Mouse (Mus musculus): ENCODE data around the gene Podxl. TPM values are rescaled to one million over a fixed set of nuclear protein-coding genes. Genes with fewer than 3 reads are reported as not detected.

Gene Podxl
- polyA plus RNA-seq, 1 experiment = 0.60 TPM

DNA sequence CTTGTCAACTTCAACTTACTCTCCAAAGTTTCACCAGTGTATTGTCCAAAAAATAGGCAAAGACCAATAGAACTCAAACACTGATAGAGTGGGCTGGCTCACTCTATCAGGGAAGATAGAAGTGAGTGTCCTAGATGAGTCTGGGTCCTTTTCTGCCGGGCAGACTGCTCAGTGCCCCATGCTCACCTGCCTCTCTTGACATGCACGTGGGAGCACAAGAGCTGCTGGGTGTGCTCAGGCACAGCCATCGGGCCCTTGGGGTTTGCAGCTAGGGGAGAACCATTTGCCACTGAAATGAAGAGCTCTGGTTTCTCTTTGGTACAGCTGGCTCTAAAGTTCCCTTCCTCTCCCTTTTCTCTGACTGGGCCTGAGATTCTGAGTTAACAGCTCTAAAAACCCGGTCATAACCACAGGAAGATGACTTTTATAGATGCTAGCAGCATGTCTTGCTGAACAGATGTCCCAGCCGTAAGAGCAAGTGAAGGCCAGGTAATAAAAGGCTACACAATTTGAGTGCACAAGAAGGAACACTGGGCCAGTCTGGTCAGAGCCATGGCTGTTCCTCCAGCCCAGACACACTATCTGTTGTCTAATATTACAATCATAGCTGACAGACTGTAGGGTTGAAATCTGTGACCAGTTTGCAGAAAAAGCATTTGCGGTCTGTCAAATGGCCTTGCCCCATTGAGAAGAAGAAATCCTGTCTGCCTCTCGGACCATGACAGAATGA lies 43.1 kb downstream of the Podxl start:
- Histone ChIP-seq H3K4me3 (no peak overlapping the region), H3ac (ENCODE audit: control insufficient read depth, insufficient read length) (no peak overlapping the region), H3K36me3 (ENCODE audit: control insufficient read depth, insufficient read depth) (no peaks in the 10 kb centered on the region), H3K79me2 (ENCODE audit: control insufficient read depth, insufficient read depth) (no peaks in the 10 kb centered on the region), H3K4me2 (ENCODE audit: low read depth) (no peak overlapping the region), H3K27me3 (ENCODE audit: control insufficient read depth, insufficient read depth, insufficient read length) (no peaks in the 10 kb centered on the region)
- TF ChIP-seq MYOG (IDR thresholded peaks at IDR 0.05; ENCODE audit: control insufficient read depth in 1 of 3, insufficient read depth in 1 of 3, insufficient read length in 2 of 3, low read depth in 2 of 3) (no peak), SRF (IDR thresholded peaks at IDR 0.05; ENCODE audit: control insufficient read depth, insufficient read length, low read depth) (no peak), CEBPB (IDR thresholded peaks at IDR 0.05; ENCODE audit: insufficient read depth, poor library complexity, severe bottlenecking) (no peak), TCF3 (IDR thresholded peaks at IDR 0.05; ENCODE audit: insufficient read length, low read depth) (no peak), TCF12 (IDR thresholded peaks at IDR 0.05; ENCODE audit: insufficient read depth, poor library complexity, severe bottlenecking) (no peak), POLR2A (IDR thresholded peaks at IDR 0.05; ENCODE audit: insufficient read length, low read depth) (no peak), MYOD1 (IDR thresholded peaks at IDR 0.05; ENCODE audit: control insufficient read depth in 1 of 3, insufficient read length in 2 of 3, low read depth in 2 of 3) (no peak), REST (IDR thresholded peaks at IDR 0.05; ENCODE audit: insufficient read depth, insufficient read length) (no peak), POLR2AphosphoS2 (IDR thresholded peaks at IDR 0.05; ENCODE audit: insufficient read length, low read depth) (no peak), USF1 (IDR thresholded peaks at IDR 0.05; ENCODE audit: low read depth) (no peak), E2F4 (IDR thresholded peaks at IDR 0.05; ENCODE audit: insufficient read depth) (no peak), MAX (IDR thresholded peaks at IDR 0.05; ENCODE audit: low read depth) (no peak)

DNA sequence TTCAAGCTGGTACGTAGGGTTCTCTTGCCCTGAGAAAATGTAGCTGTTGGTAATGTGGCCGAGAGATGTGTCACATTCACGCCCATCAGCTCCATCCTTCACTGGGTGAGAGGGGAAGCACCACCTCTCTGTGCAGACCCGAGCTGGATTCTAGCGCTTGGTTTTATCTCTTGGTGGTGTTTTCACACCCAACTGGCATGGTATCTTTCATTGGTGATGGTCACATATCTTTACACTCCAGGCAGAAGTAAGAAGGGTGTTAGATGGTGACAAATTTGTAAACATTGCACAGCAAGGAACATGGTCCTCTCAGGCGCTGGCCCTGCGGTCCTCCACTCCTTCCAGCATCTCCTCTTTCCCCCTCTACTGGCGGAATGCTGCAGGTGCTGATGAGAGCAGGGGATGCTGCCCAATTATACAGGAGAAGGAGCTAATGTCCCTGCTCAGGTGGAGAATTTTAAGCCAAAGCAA lies 44.7 kb downstream of the Podxl start:
- no peaks in the 10 kb centered on the region for H3K27me3 ChIP-seq (ENCODE audit: control insufficient read depth, insufficient read depth, insufficient read length)
- H3K36me3 ChIP-seq (ENCODE audit: control insufficient read depth, insufficient read depth) = no peaks in the 10 kb centered on the region
- H3ac ChIP-seq (ENCODE audit: control insufficient read depth, insufficient read length) = no peak overlapping the region
- no peaks in the 10 kb centered on the region for H3K79me2 ChIP-seq (ENCODE audit: control insufficient read depth, insufficient read depth)
- H3K4me2 ChIP-seq (ENCODE audit: low read depth) = peak overlapping the region; percentile 62
- no peak for TF ChIP-seq POLR2AphosphoS2 (IDR thresholded peaks at IDR 0.05; ENCODE audit: insufficient read length, low read depth)
- TF ChIP-seq MYOG (IDR thresholded peaks at IDR 0.05; ENCODE audit: control insufficient read depth in 1 of 3, insufficient read depth in 1 of 3, insufficient read length in 2 of 3, low read depth in 2 of 3) = no peak
- TF ChIP-seq MYOD1 (IDR thresholded peaks at IDR 0.05; ENCODE audit: control insufficient read depth in 1 of 3, insufficient read length in 2 of 3, low read depth in 2 of 3) = no peak
- no peak for TF ChIP-seq TCF3 (IDR thresholded peaks at IDR 0.05; ENCODE audit: insufficient read length, low read depth)
- no peak for TF ChIP-seq MAX (IDR thresholded peaks at IDR 0.05; ENCODE audit: low read depth)
- no peak for TF ChIP-seq SRF (IDR thresholded peaks at IDR 0.05; ENCODE audit: control insufficient read depth, insufficient read length, low read depth)
- TF ChIP-seq E2F4 (IDR thresholded peaks at IDR 0.05; ENCODE audit: insufficient read depth) = no peak
- no peak for TF ChIP-seq POLR2A (IDR thresholded peaks at IDR 0.05; ENCODE audit: insufficient read length, low read depth)
- no peak for TF ChIP-seq REST (IDR thresholded peaks at IDR 0.05; ENCODE audit: insufficient read depth, insufficient read length)
- no peak for TF ChIP-seq CEBPB (IDR thresholded peaks at IDR 0.05; ENCODE audit: insufficient read depth, poor library complexity, severe bottlenecking)
- TF ChIP-seq USF1 (IDR thresholded peaks at IDR 0.05; ENCODE audit: low read depth) = no peak
- H3K4me3 ChIP-seq = no peak overlapping the region

DNA sequence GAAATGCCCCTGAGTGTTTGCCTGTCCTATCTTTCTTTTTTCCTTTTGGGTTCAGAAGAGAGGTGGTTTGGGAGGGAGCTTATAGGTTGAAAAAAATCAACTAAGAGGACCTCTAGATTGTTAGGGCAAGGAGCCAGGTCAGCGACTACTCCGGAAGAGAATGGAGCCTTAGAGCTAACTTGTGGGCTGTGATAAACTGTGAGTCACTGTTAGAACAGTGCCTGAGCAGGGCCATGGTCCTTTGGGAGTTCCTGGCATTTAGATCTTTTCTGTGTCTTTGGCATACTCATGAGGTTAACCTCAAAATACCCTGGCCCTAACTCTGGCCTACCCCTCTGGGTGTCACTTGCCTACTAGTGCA lies 45.5 kb downstream of the Podxl start:
- H3K4me2 ChIP-seq (ENCODE audit: low read depth) = peak overlapping the region; percentile 62
- no peaks in the 10 kb centered on the region for H3K27me3 ChIP-seq (ENCODE audit: control insufficient read depth, insufficient read depth, insufficient read length)
- no peak overlapping the region for H3ac ChIP-seq (ENCODE audit: control insufficient read depth, insufficient read length)
- no peaks in the 10 kb centered on the region for H3K79me2 ChIP-seq (ENCODE audit: control insufficient read depth, insufficient read depth)
- TF ChIP-seq MYOG (IDR thresholded peaks at IDR 0.05; ENCODE audit: control insufficient read depth in 1 of 3, insufficient read depth in 1 of 3, insufficient read length in 2 of 3, low read depth in 2 of 3) (no peak), REST (IDR thresholded peaks at IDR 0.05; ENCODE audit: insufficient read depth, insufficient read length) (no peak), POLR2AphosphoS2 (IDR thresholded peaks at IDR 0.05; ENCODE audit: insufficient read length, low read depth) (no peak), TCF12 (IDR thresholded peaks at IDR 0.05; ENCODE audit: insufficient read depth, poor library complexity, severe bottlenecking) (no peak), TCF3 (IDR thresholded peaks at IDR 0.05; ENCODE audit: insufficient read length, low read depth) (no peak), USF1 (IDR thresholded peaks at IDR 0.05; ENCODE audit: low read depth) (no peak), POLR2A (IDR thresholded peaks at IDR 0.05; ENCODE audit: insufficient read length, low read depth) (no peak), E2F4 (IDR thresholded peaks at IDR 0.05; ENCODE audit: insufficient read depth) (no peak), CEBPB (IDR thresholded peaks at IDR 0.05; ENCODE audit: insufficient read depth, poor library complexity, severe bottlenecking) (no peak), SRF (IDR thresholded peaks at IDR 0.05; ENCODE audit: control insufficient read depth, insufficient read length, low read depth) (no peak), MAX (IDR thresholded peaks at IDR 0.05; ENCODE audit: low read depth) (no peak), MYOD1 (IDR thresholded peaks at IDR 0.05; ENCODE audit: control insufficient read depth in 1 of 3, insufficient read length in 2 of 3, low read depth in 2 of 3) (no peak)
- H3K4me3 ChIP-seq = no peak overlapping the region
- H3K36me3 ChIP-seq (ENCODE audit: control insufficient read depth, insufficient read depth) = no peaks in the 10 kb centered on the region

DNA sequence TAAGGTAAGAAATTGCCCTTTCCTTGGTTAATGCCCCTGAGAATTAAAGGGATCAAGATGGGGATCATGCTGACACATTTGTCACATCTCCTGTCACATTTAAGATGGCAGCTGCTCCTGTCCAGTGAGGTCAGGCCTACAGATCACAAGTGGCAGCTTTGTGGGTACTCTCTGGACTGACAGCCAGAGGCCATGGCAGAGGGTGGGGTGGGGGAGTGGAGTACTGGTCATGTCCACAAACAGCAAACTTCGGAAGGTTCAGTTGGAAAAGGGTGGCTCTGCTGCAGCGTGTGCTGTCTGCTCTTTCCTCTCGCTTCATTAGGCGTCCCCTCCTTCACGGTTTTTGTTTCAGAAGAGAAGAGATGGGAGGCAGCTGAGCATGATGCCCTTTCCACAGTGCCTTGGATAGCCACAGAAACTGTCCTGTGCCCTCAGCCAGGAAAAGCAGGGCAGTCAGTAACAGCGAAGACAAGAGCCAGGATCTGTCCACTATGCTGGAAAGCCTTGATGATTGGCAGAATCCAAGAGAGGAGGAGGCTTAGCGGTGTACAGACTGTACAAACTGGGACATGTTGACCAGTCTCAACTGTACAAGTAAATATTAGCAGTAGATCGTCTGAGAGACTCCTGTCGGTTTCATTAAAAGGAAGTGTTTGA lies 46.0 kb downstream of the Podxl start:
- TF ChIP-seq POLR2A (IDR thresholded peaks at IDR 0.05; ENCODE audit: insufficient read length, low read depth) = no peak
- TF ChIP-seq REST (IDR thresholded peaks at IDR 0.05; ENCODE audit: insufficient read depth, insufficient read length) = no peak
- no peak for TF ChIP-seq TCF3 (IDR thresholded peaks at IDR 0.05; ENCODE audit: insufficient read length, low read depth)
- TF ChIP-seq MAX (IDR thresholded peaks at IDR 0.05; ENCODE audit: low read depth) = no peak
- TF ChIP-seq POLR2AphosphoS2 (IDR thresholded peaks at IDR 0.05; ENCODE audit: insufficient read length, low read depth) = no peak
- TF ChIP-seq CEBPB (IDR thresholded peaks at IDR 0.05; ENCODE audit: insufficient read depth, poor library complexity, severe bottlenecking) = no peak
- TF ChIP-seq MYOD1 (IDR thresholded peaks at IDR 0.05; ENCODE audit: control insufficient read depth in 1 of 3, insufficient read length in 2 of 3, low read depth in 2 of 3) = peak in 1 of 3 experiments; percentile 60
- no peak for TF ChIP-seq TCF12 (IDR thresholded peaks at IDR 0.05; ENCODE audit: insufficient read depth, poor library complexity, severe bottlenecking)
- TF ChIP-seq USF1 (IDR thresholded peaks at IDR 0.05; ENCODE audit: low read depth) = no peak
- TF ChIP-seq MYOG (IDR thresholded peaks at IDR 0.05; ENCODE audit: control insufficient read depth in 1 of 3, insufficient read depth in 1 of 3, insufficient read length in 2 of 3, low read depth in 2 of 3) = peak in 2 of 3 experiments; percentile 3 to 57
- TF ChIP-seq SRF (IDR thresholded peaks at IDR 0.05; ENCODE audit: control insufficient read depth, insufficient read length, low read depth) = no peak
- no peak for TF ChIP-seq E2F4 (IDR thresholded peaks at IDR 0.05; ENCODE audit: insufficient read depth)
- H3ac ChIP-seq (ENCODE audit: control insufficient read depth, insufficient read length) = no peak overlapping the region

More for the DNA sequence above, 46.0 kb downstream of the Podxl start:
- Histone ChIP-seq H3K79me2 (ENCODE audit: control insufficient read depth, insufficient read depth) (no peaks in the 10 kb centered on the region), H3K36me3 (ENCODE audit: control insufficient read depth, insufficient read depth) (no peaks in the 10 kb centered on the region), H3K27me3 (ENCODE audit: control insufficient read depth, insufficient read depth, insufficient read length) (no peaks in the 10 kb centered on the region), H3K4me3 (no peak overlapping the region), H3K4me2 (ENCODE audit: low read depth) (peak overlapping the region; percentile 62)
